In genomic region chr11:19203968-19204367, GRCm38 (mm10) we compare ENCODE assay signal across 7 mouse cellular contexts.
A peak's percentile ranks its signal among the peaks of the same experiment; 100 is the strongest.
DNase-seq lines count a peak whose midpoint lies in the region; ATAC-seq and TF ChIP-seq lines count a peak whose summit lies in the region.

No protein-coding gene starts in this region.

- no peaks in the 10 kb centered on the region for H3K36me3 ChIP-seq in stomach, embryonic 15.5 days
- no peaks in the 10 kb centered on the region for H3K36me3 ChIP-seq in stomach, postnatal 0 days (ENCODE audit: control insufficient read depth, insufficient read depth, low read length)
- no peaks in the 10 kb centered on the region for H3K36me3 ChIP-seq in hindbrain, embryonic 14.5 days (replicated peaks; ENCODE audit: control insufficient read depth, insufficient read depth)

- H3K4me1 ChIP-seq in stomach, embryonic 15.5 days: no peaks in the 10 kb centered on the region
- no peaks in the 10 kb centered on the region for H3K4me1 ChIP-seq in stomach, postnatal 0 days (replicated peaks; ENCODE audit: control insufficient read depth, insufficient read depth)
- peaks cover 6% of the 10 kb centered on the region for H3K4me1 ChIP-seq in hindbrain, embryonic 14.5 days (replicated peaks; ENCODE audit: control insufficient read depth, insufficient read depth, low read length)

- intact Hi-C loops in left cerebral cortex, postnatal 36 days (cut with DNase I): no loop called here

- DNase-seq in stomach, postnatal 0 days (ENCODE audit: low spot score): no peak
- DNase-seq in kidney, adult 9 months: peak; percentile 77
- DNase-seq in left cerebral cortex, postnatal 36 days (ENCODE audit: low spot score in 2 of 2): peak; percentile 55 to 63
- peak; percentile 53 to 79 for DNase-seq in right cerebral cortex, postnatal 36 days (ENCODE audit: low spot score in 2 of 2)
- DNase-seq in hindbrain, embryonic 14.5 days (ENCODE audit: low spot score): no peak

- no peak overlapping the region for H3K4me2 ChIP-seq in stomach, embryonic 15.5 days
- H3K4me2 ChIP-seq in stomach, postnatal 0 days (replicated peaks; ENCODE audit: low read depth): no peak overlapping the region
- H3K4me2 ChIP-seq in hindbrain, embryonic 14.5 days (replicated peaks): no peak overlapping the region

- no peak for ATAC-seq in stomach, embryonic 15.5 days (ENCODE audit: insufficient read depth, low FRiP score, low read depth)
- no peak for ATAC-seq in stomach, postnatal 0 days (ENCODE audit: low FRiP score, low TSS enrichment)
- peak; percentile 100 for ATAC-seq in frontal cortex, adult (ENCODE audit: low TSS enrichment)
- ATAC-seq in hindbrain, embryonic 14.5 days (ENCODE audit: low FRiP score): no peak

- TF ChIP-seq EP300 in stomach, postnatal 0 days (optimal IDR thresholded peaks at IDR 0.05): no peak

- no peak overlapping the region for H3K9ac ChIP-seq in stomach, embryonic 15.5 days
- H3K9ac ChIP-seq in stomach, postnatal 0 days (ENCODE audit: low read length): no peak overlapping the region
- H3K9ac ChIP-seq in hindbrain, embryonic 14.5 days: no peak overlapping the region

- no peak for TF ChIP-seq CTCF in stomach, postnatal 0 days (IDR thresholded peaks at IDR 0.05; ENCODE audit: low read depth)

- H3K27me3 ChIP-seq in stomach, embryonic 15.5 days (replicated peaks): no peaks in the 10 kb centered on the region
- H3K27me3 ChIP-seq in stomach, postnatal 0 days (ENCODE audit: control insufficient read depth, insufficient read depth, low read length): no peaks in the 10 kb centered on the region
- H3K27me3 ChIP-seq in hindbrain, embryonic 14.5 days (ENCODE audit: control insufficient read depth, insufficient read depth, low read length): no peaks in the 10 kb centered on the region

- peak overlapping the region; percentile 11; the same call in 1 of the 2 replicates for H3K27ac ChIP-seq in stomach, embryonic 15.5 days
- H3K27ac ChIP-seq in stomach, postnatal 0 days (replicated peaks): no peak overlapping the region
- H3K27ac ChIP-seq in hindbrain, embryonic 14.5 days: no peak overlapping the region

- 38% methylated on average over 5 of the region's 5 CpGs for WGBS in stomach, embryonic 15.5 days
- 36% methylated on average over 5 of the region's 5 CpGs for WGBS in stomach, postnatal 0 days
- 36% methylated on average over 5 of the region's 5 CpGs for WGBS in hindbrain, embryonic 14.5 days

- no peaks in the 10 kb centered on the region for H3K9me3 ChIP-seq in stomach, embryonic 15.5 days
- no peaks in the 10 kb centered on the region for H3K9me3 ChIP-seq in stomach, postnatal 0 days (ENCODE audit: control insufficient read depth, low read length)
- H3K9me3 ChIP-seq in hindbrain, embryonic 14.5 days (ENCODE audit: control insufficient read depth, low read length): no peaks in the 10 kb centered on the region

- H3K4me3 ChIP-seq in stomach, embryonic 15.5 days (replicated peaks): no peak overlapping the region
- no peak overlapping the region for H3K4me3 ChIP-seq in stomach, postnatal 0 days (ENCODE audit: low read depth, low read length)
- H3K4me3 ChIP-seq in hindbrain, embryonic 14.5 days (replicated peaks; ENCODE audit: low read length): no peak overlapping the region

Comparison
In these comparisons a context has a peak if more than half of its experiments do, and no peak if none do; other contexts are left out.
1. DNase-seq: peak in kidney, adult 9 months (single experiment), left cerebral cortex, postnatal 36 days (2 of 2) and right cerebral cortex, postnatal 36 days (2 of 2); none in stomach, postnatal 0 days (single experiment) and hindbrain, embryonic 14.5 days (single experiment).